Mouse (Mus musculus) CH12.LX (cell line): ENCODE measurements around the gene AC124502.3. TPM values are rescaled to one million over a fixed set of nuclear protein-coding genes. Genes with fewer than 3 reads are reported as not detected.

Experiments used
- DNase-seq: peaks from one replicate; pipeline ENCODE4 v3.0.0-alpha.2; 2013; ENCODE audit errors: extremely low read depth
- H3K27ac ChIP-seq: 2 replicates; pipeline ENCODE4 v1.5.1; 2012; ENCODE audit warnings: low read depth, mild to moderate bottlenecking, control low read depth, moderate library complexity; ENCODE audit not compliant: insufficient read depth
- H3K27me3 ChIP-seq: replicated peaks from 2 replicates; pipeline ENCODE3; 2012; ENCODE audit warnings: inconsistent platforms
- H3K36me3 ChIP-seq, 2 experiments: replicated peaks in 1 of 2; 2 replicates each; pipeline versions ENCODE3 to v1.6.1; 2012; ENCODE audit warnings: inconsistent platforms in 1 of 2, low read length in 1 of 2, mild to moderate bottlenecking in 1 of 2, mixed read lengths in 1 of 2, moderate library complexity in 1 of 2; ENCODE audit not compliant: control insufficient read depth in 1 of 2, insufficient read depth in 1 of 2
- H3K4me1 ChIP-seq, 2 experiments: 2 replicates each; pipeline ENCODE4 v1.6.1; 2012; ENCODE audit warnings: inconsistent platforms in 1 of 2, moderate library complexity in 1 of 2; ENCODE audit not compliant: insufficient read depth in 2 of 2, control insufficient read depth in 1 of 2
- H3K4me2 ChIP-seq: 2 replicates; pipeline ENCODE4 v1.6.1; 2012; ENCODE audit warnings: low read depth, mild to moderate bottlenecking, control low read depth; ENCODE audit not compliant: poor library complexity, insufficient read depth, severe bottlenecking
- H3K4me3 ChIP-seq, 3 experiments: fragments of 150-350 bp in 1 of 3; sonication (generic) in 1 of 3; replicated peaks in 1 of 3; 2 replicates each; pipeline versions ENCODE3 to v1.5.1; 2011 to 2012; ENCODE audit warnings: low read depth in 2 of 3, low read length in 2 of 3, mild to moderate bottlenecking in 2 of 3, moderate library complexity in 2 of 3, control low read depth in 1 of 3, improper control_type of control experiment in 1 of 3, inconsistent platforms in 1 of 3, mixed read lengths in 1 of 3; ENCODE audit not compliant: poor library complexity in 1 of 3
- H3K79me2 ChIP-seq: replicated peaks from 2 replicates; pipeline ENCODE4 v1.6.1; 2012; ENCODE audit warnings: mild to moderate bottlenecking, moderate library complexity; ENCODE audit not compliant: control insufficient read depth, poor library complexity, insufficient read depth, severe bottlenecking; ENCODE audit errors: extremely low read depth
- H3K9ac ChIP-seq: 2 replicates; pipeline ENCODE4 v1.6.1; 2012; ENCODE audit warnings: low read depth, mild to moderate bottlenecking, control low read depth, moderate library complexity; ENCODE audit not compliant: insufficient read depth
- H3K9me3 ChIP-seq: replicated peaks from 2 replicates; pipeline ENCODE3; 2012; ENCODE audit warnings: low read length, inconsistent platforms, mixed read lengths
- BHLHE40 ChIP-seq: IDR thresholded peaks from 2 replicates; pipeline ENCODE4 v1.6.1; 2011; ENCODE audit warnings: mild to moderate bottlenecking, low read depth, low read length, improper control_type of control experiment
- CHD1 ChIP-seq: IDR thresholded peaks from 2 replicates; pipeline ENCODE4 v1.6.1; 2012; ENCODE audit warnings: low read depth, low read length, improper control_type of control experiment, inconsistent platforms
- E2F4 ChIP-seq: IDR thresholded peaks from 2 replicates; pipeline ENCODE4 v1.6.1; 2011; ENCODE audit warnings: low read depth, low read length, improper control_type of control experiment; ENCODE audit not compliant: insufficient replicate concordance
- ELF1 ChIP-seq: IDR thresholded peaks from 2 replicates; pipeline ENCODE4 v1.6.1; 2014; ENCODE audit warnings: low read depth, mild to moderate bottlenecking, inconsistent platforms, low read length, improper control_type of control experiment
- EP300 ChIP-seq: IDR thresholded peaks from 2 replicates; pipeline ENCODE4 v1.6.1; 2011; ENCODE audit warnings: low read length, improper control_type of control experiment
- ETS1 ChIP-seq: conservative IDR thresholded peaks from 2 replicates; pipeline ENCODE4 v1.6.1; 2012; ENCODE audit warnings: low read depth, mild to moderate bottlenecking, inconsistent platforms, low read length, improper control_type of control experiment, moderate library complexity
- GABPA ChIP-seq: IDR thresholded peaks from 2 replicates; pipeline ENCODE4 v1.6.1; 2012; ENCODE audit warnings: low read depth, low read length, improper control_type of control experiment, inconsistent platforms; ENCODE audit not compliant: insufficient replicate concordance
- HCFC1 ChIP-seq: IDR thresholded peaks from 2 replicates; pipeline ENCODE4 v1.6.1; 2012; ENCODE audit warnings: low read depth, mild to moderate bottlenecking, inconsistent platforms, low read length, improper control_type of control experiment
- IRF4 ChIP-seq: IDR thresholded peaks from 2 replicates; pipeline ENCODE4 v1.6.1; 2014; ENCODE audit warnings: low read depth, mild to moderate bottlenecking, inconsistent platforms, low read length, improper control_type of control experiment
- MAFK ChIP-seq: IDR thresholded peaks from 2 replicates; pipeline ENCODE4 v1.6.1; 2011; ENCODE audit warnings: low read length, improper control_type of control experiment; ENCODE audit not compliant: insufficient replicate concordance
- MAX ChIP-seq: IDR thresholded peaks from 2 replicates; pipeline ENCODE4 v1.6.1; 2011; ENCODE audit warnings: low read length, improper control_type of control experiment
- MAZ ChIP-seq: IDR thresholded peaks from 2 replicates; pipeline ENCODE4 v1.6.1; 2012; ENCODE audit warnings: low read depth, mild to moderate bottlenecking, inconsistent platforms, low read length, improper control_type of control experiment, moderate library complexity
- MEF2A ChIP-seq: IDR thresholded peaks from 2 replicates; pipeline ENCODE4 v1.6.1; 2014; ENCODE audit warnings: low read depth, mild to moderate bottlenecking, inconsistent platforms, low read length, improper control_type of control experiment, borderline replicate concordance
- MXI1 ChIP-seq: IDR thresholded peaks from 2 replicates; pipeline ENCODE4 v1.6.1; 2011; ENCODE audit warnings: mild to moderate bottlenecking, low read depth, low read length, improper control_type of control experiment
- MYC ChIP-seq: IDR thresholded peaks from 2 replicates; pipeline ENCODE4 v1.6.1; 2011; ENCODE audit warnings: low read depth, mild to moderate bottlenecking, improper control_type of control experiment, low read length
- NELFE ChIP-seq: IDR thresholded peaks from 2 replicates; pipeline ENCODE4 v1.6.1; 2011; ENCODE audit warnings: low read depth, low read length, improper control_type of control experiment
- NRF1 ChIP-seq: IDR thresholded peaks from 2 replicates; pipeline ENCODE4 v1.6.1; 2014; ENCODE audit warnings: low read depth, mild to moderate bottlenecking, inconsistent platforms, low read length, improper control_type of control experiment, moderate library complexity
- PAX5 ChIP-seq: IDR thresholded peaks from 2 replicates; pipeline ENCODE4 v1.6.1; 2012; ENCODE audit warnings: low read length, inconsistent platforms, mixed read lengths
- POLR2AphosphoS2 ChIP-seq: IDR thresholded peaks from 2 replicates; pipeline ENCODE4 v1.6.1; 2011; ENCODE audit warnings: low read depth, low read length, improper control_type of control experiment
- RAD21 ChIP-seq: IDR thresholded peaks from 2 replicates; pipeline ENCODE4 v1.6.1; 2011; ENCODE audit warnings: low read depth, mild to moderate bottlenecking, low read length, improper control_type of control experiment, moderate library complexity
- SIN3A ChIP-seq: IDR thresholded peaks from 2 replicates; pipeline ENCODE4 v1.6.1; 2012; ENCODE audit warnings: low read length, improper control_type of control experiment, inconsistent platforms
- SMC3 ChIP-seq: IDR thresholded peaks from 2 replicates; pipeline ENCODE4 v1.6.1; 2011; ENCODE audit warnings: low read depth, low read length, improper control_type of control experiment
- TBP ChIP-seq: conservative IDR thresholded peaks from 2 replicates; pipeline ENCODE4 v1.6.1; 2011; ENCODE audit warnings: low read depth, low read length, improper control_type of control experiment
- TCF12 ChIP-seq: IDR thresholded peaks from 2 replicates; pipeline ENCODE4 v1.6.1; 2014; ENCODE audit warnings: low read depth, mild to moderate bottlenecking, inconsistent platforms, low read length, improper control_type of control experiment
- USF1 ChIP-seq: IDR thresholded peaks from 2 replicates; pipeline ENCODE4 v1.6.1; 2014; ENCODE audit warnings: low read depth, mild to moderate bottlenecking, inconsistent platforms, low read length, improper control_type of control experiment
- USF2 ChIP-seq: conservative IDR thresholded peaks from 2 replicates; pipeline ENCODE4 v1.6.1; 2011; ENCODE audit warnings: low read depth, low read length, improper control_type of control experiment
- ZKSCAN1 ChIP-seq: IDR thresholded peaks from 2 replicates; pipeline ENCODE4 v1.6.1; 2012; ENCODE audit warnings: low read depth, inconsistent platforms, low read length, improper control_type of control experiment, borderline replicate concordance
- ZMIZ1 ChIP-seq: IDR thresholded peaks from 2 replicates; pipeline ENCODE4 v1.6.1; 2012; ENCODE audit warnings: low read depth, mild to moderate bottlenecking, inconsistent platforms, low read length, improper control_type of control experiment
- dilution Hi-C: fragments of 300-500 bp; cut with MboI; formaldehyde crosslinking; loops from 2 replicates; pipeline ENCODE4 v1.14.3; 2020; ENCODE audit warnings: low sequenced_read_pairs; ENCODE audit not compliant: extremely low pct_unique_long_range_greater_than_20kb, extremely low pct_ligation_motif_present
- in situ Hi-C: fragments of 300-500 bp; cut with MboI; formaldehyde crosslinking; loops from 3 replicates; pipeline ENCODE4 v1.14.3; 2019; ENCODE audit warnings: low sequenced_read_pairs, low pct_ligation_motif_present, low pct_unique_long_range_greater_than_20kb, mixed read lengths
- polyA plus RNA-seq: library from polyadenylated mRNA; unstranded; fragments of >175 nt; gene quantifications from 2 replicates; pipeline ENCODE4 v1.2.1, GENCODE M21; 2012; ENCODE audit warnings: low read depth; ENCODE audit not compliant: insufficient read length
- total RNA-seq, 2 experiments: library from RNA; depleted of rRNA; stranded (reverse); fragments of 300-350 nt in 1 of 2; fragments of >200 nt in 1 of 2; gene quantifications; 2 replicates each; pipeline ENCODE4 v1.2.3; 2012 to 2014

AC124502.3 gene
- total and polyA plus RNA-seq, 3 experiments = 0.15 to 2.1 (median 0.29) TPM

GRCm38 (mm10) chr19:5017611-5018010 is 21.1 kb upstream of the AC124502.3 start:
- no peak for TF ChIP-seq HCFC1
- no peak for TF ChIP-seq SIN3A
- no peak for TF ChIP-seq TCF12
- no peak for TF ChIP-seq CHD1
- TF ChIP-seq MAZ = no peak
- no peak for TF ChIP-seq E2F4
- no peak for TF ChIP-seq ZMIZ1
- TF ChIP-seq GABPA = no peak
- no peak for TF ChIP-seq MYC
- TF ChIP-seq POLR2AphosphoS2 = no peak
- TF ChIP-seq BHLHE40 = no peak
- no peak for TF ChIP-seq NELFE
- no peak for TF ChIP-seq ZKSCAN1
- no peak for TF ChIP-seq SMC3
- TF ChIP-seq ETS1 = no peak
- TF ChIP-seq ELF1 = no peak
- no peak for TF ChIP-seq RAD21
- TF ChIP-seq USF2 = no peak
- no peak for TF ChIP-seq MAFK
- TF ChIP-seq MEF2A = no peak
- Histone ChIP-seq H3K9me3 (no peaks in the 10 kb centered on the region), H3K4me2 (no peak overlapping the region), H3K27me3 (peaks cover 34% of the 10 kb centered on the region), H3K27ac (no peak overlapping the region), H3K4me3 (no peak overlapping the region), H3K4me1 (peaks cover under 1 to 17% of the 10 kb centered on the region in 2 experiments; a peak in 3 of 4 replicates), H3K9ac (no peak overlapping the region), H3K36me3 (no peaks in the 10 kb centered on the region), H3K79me2 (no peaks in the 10 kb centered on the region)
- dilution Hi-C loops = no loop called here
- in situ Hi-C loops = no loop called here
- DNase-seq = no peak

GRCm38 (mm10) chr19:5018191-5018590 is 20.5 kb upstream of the AC124502.3 start:
- H3K27me3 ChIP-seq = peaks cover 28% of the 10 kb centered on the region
- H3K27ac ChIP-seq = no peak overlapping the region
- DNase-seq = no peak
- in situ Hi-C loops (no loop called here), dilution Hi-C loops (no loop called here)
- H3K4me2 ChIP-seq = no peak overlapping the region
- H3K4me3 ChIP-seq = no peak overlapping the region
- TF ChIP-seq MXI1 (no peak), MYC (no peak), EP300 (no peak), MAX (no peak), USF1 (no peak), ZMIZ1 (no peak), TBP (no peak), PAX5 (no peak), ELF1 (no peak), POLR2AphosphoS2 (no peak), IRF4 (no peak), NRF1 (no peak), HCFC1 (no peak)
- H3K36me3 ChIP-seq = no peaks in the 10 kb centered on the region
- H3K79me2 ChIP-seq = no peaks in the 10 kb centered on the region
- no peaks in the 10 kb centered on the region for H3K9me3 ChIP-seq
- no peak overlapping the region for H3K9ac ChIP-seq
- peaks cover 3 to 19% of the 10 kb centered on the region in 2 experiments; a peak in 3 of 4 replicates for H3K4me1 ChIP-seq
